Mouse (Mus musculus): Measurements from ENCODE around the gene Wdr91.

The Wdr91 gene

DNA sequence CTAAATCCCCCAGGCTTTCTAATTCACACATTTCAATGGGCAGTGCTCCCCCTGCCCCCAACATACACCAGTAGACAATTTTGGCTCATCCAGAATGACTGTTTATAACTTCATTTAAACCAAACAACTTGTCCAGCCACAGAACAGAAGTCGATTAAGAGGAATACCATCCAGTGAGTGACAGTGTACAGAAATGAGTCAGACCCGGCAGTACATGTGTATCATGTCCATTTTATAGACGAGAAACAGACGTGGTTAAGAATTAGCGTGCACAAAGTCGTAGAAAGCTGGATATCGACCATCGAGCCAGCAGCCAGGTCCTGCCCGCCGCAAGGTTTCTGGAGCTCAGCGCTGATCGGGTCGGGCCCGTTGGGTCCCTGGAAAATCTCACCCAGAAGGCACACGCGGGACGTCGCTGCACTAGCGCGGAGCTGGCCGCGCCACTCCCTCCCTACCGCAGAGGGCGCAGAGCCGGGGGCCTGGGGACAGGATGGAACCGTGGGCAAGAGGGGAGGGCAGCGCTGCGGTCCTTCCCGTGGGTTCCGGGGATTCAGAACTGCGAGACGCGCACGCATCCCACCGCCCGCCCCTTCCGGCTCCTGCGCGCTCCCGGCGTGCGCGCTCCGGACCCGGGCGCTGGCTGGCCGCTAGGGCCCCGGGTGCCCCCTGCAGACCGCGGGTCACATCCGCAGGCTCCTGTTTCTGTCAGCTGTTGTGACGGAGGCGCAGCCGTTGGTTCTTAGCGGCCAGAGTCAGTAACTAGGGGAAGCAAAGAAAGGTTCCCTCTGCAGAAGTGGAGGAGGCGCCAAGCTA, 33.0 kb downstream of the Wdr91 start, which contains the start of gene Cyren:
Cyren (minus strand) TSS at position 552 of the 813 bp plus-strand sequence.
- peak; percentile 97 for DNase-seq

DNA sequence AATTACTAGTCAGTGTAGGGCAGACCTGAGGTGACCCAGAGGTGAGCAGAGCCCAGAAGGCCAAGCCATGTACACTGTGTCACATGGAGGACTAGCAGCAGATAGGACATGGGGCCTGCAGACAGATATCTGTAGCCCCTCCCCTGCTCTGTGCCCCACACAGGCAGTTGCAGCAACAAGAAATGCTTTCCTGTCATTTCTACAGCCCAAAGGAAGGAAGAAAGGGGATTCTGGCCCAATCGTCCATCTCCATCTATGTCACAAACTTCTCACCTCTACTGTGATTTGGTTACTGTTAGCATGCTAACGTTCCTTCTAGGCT, 33.9 kb downstream of the Wdr91 start:
- DNase-seq: no peak

DNA sequence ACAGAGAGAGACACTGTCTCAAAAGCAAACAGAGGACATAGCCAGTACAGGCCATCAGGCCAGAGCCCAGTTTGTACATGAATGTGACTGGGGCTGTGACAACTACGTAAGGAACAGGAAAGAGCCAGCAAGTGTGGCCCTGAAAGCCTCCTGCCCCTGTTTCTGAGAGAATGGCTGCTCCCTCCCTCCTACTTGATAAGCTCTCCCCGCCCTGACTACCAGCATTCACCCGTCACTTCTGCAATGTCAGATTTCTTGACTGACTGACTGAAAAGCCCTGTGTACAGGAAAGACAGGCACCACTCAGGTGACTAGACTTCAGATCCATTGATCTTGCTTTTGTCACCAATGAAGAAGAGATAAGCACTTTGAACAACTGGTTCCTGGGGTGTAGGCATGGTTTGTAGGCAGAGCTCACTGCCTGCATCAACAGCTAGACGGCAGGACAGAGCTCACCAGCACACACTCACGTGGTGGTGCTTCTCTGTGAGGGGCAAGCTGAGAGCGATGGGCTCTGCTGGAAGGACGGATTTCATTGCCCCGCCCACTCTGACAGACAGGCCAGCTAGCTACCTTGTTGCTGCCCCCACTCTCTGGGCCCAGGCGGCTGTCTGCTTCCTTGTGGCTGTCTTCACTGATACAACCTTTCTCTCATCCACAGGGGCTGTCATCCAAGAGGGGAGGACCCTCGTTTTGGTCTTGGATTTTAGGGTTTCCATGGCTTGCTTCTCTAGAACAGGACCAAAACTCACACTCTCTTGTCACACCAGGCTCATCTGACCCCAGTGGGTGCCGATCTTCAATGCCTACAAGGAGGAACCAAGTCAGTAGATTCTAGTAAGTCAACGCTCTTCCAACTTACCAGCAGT, 34.5 kb downstream of the Wdr91 start:
- DNase-seq: no peak

- peak; percentile 49 for DNase-seq
Measured at GRCm38 (mm10) chr6:34875268-34875761, 35.4 kb downstream of the Wdr91 start.

DNA sequence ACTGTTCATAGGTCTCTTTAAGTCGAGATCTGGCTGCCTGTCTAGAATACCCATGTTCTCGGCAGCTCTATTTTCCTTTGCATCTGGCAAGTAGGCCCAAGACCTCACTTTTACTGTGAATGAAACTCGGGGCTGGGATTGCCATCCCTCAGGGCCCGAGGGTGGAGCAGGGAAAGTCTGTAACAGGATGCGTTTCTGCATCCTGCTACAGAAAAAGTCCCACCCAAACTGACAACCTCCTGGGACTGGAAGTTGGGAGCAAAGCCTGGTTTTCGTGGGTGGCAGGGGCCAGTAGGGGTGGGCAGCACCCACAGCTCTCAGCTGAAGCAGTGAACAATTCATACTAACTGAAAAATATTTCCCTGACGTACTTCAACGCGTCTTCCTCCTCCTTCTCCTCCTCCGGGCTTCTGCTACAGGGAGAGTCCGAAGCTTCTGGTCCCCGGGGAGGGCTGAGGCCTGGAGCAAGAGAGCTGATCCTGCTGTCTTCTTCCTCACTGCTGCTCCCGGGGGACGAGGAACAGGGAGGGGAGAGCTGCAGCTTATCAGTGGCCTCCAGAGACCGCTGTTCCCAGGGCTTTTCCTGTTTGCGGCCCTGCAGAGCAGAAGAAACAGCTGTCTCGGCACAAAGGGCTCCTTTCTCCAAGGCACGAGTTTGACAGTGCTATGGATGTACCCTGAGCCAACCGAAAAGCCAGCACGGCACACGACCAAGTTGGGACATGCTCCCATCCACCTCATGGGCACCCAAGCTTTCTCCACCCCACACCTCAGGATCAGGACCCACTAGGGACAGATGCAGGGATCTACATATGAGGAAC, 36.4 kb downstream of the Wdr91 start:
- peak; percentile 87 for DNase-seq

- no peak for DNase-seq
Measured at GRCm38 (mm10) chr6:34872871-34873270, 37.8 kb downstream of the Wdr91 start.

- no peak for DNase-seq
Measured at GRCm38 (mm10) chr6:34871929-34872328, 38.7 kb downstream of the Wdr91 start.

DNA sequence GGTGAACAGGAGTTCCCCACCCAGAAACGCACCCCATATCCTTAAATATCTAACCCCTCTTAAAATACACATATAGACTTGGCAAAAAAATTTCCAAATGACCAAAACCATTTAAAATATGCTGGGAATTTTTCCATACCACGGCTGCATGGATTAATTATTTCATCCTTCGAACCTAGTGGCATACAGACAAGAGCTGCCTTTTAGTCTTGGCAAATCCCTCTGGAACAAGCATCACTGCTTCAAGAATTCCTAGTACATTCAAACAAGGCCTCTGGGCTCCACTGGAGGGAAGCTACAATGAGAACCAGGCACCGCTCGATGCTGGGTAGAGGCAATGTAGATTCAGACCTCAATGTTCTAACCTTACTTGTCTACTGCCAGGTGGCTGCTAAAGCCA, 40.0 kb downstream of the Wdr91 start:
- no peak for DNase-seq

- DNase-seq: no peak
Measured at GRCm38 (mm10) chr6:34870136-34870535, 40.5 kb downstream of the Wdr91 start.

DNA sequence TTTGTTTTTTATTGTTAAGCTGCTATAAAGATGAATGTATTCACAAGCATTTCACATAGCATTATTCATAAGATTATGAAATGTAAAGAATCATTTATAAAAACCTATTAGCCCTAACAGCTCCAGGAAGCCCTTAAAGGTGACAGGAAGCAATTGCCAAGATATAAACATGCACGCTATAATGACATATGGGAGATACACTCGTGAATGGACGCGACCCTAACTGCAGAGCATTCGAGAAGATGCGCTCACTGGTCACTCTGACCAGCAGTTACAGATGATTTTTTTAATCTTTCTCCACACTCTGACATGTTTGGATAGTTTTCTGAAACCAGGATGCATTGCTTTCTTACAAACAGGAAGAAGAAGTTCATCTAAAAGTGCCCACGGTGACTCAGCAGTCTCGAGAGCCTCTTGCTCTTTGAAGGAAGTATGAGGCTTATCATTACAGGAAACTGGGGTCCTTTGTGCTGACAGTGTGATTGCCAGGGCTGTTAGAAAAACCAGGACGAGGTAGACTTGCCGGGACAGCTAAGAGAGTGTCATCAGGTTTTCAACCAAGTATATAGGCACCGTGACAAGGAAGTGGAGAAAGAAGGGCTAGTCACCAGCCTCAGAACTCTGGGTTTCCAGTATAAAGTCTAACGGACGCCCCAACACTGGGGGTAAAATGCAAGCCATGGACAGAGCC, 41.3 kb downstream of the Wdr91 start:
- DNase-seq: peak; percentile 56

DNA sequence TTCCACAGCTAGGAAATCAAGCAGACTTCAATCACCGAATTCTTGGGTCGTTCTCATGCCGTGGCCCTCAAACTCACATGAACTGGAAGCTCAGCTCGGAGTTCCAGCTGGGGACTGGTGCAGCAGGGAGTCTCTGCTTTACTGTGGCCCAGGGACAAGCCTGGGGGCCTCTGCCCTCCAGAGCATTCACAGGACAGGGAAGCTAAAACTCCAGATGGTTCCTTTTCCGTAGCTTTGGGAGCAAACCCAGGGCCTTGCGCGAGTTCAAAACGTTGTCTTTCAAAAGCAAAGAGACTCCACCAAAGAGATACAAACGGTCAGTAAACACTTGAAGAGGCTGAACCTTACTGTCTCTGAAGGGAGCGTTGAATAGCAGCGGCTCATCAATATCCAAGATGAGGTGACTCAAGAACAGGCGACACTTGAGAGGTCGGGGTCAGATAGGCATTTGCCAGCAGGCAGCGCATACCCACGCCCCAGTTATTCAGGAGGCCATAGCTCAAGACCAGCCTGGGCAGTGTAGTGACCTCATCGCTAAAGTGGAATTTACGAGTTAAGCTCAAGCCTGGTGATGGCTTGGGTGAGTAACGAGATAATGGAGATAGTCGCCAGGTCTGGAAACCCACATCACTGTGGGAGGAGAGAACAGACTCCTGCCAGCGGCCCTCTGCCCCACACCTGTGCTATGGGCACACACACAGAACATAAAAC, 42.0 kb downstream of the Wdr91 start:
- no peak for DNase-seq

- no peak for DNase-seq
Measured at GRCm38 (mm10) chr6:34867995-34868350, 42.7 kb downstream of the Wdr91 start.

DNA sequence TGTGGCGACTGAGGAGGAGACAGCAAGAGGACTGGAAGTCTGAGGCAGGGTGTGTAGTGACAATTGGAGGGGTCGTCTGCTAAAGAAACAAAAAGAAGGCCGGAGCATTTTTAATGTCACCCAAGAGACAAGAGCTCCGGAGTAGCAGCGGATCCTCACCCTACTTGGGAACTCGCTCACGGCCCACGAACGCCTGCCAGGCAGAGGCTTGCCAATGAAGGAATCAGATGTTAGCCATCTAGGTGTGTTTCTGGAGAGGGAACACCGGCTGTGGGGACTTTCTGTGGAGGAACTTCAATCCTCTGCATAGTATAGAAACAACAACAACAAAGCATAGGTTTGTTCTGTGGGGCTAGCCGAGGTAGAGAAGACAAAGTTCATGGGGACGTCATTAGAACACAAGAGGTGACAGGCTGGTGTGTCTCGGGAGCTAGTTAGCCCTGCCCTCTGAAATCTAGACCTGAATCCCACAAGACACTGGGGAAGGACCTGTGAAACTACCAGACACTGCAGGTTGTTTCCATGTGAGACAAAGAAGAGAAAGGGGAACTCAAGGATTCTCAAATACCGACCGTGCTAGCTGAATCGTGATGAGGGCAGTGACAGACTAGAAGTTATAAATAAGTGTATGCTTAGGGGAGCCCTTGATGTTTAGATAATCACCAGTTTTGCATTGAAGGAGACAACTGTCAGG, 43.2 kb downstream of the Wdr91 start:
- no peak for DNase-seq

DNA sequence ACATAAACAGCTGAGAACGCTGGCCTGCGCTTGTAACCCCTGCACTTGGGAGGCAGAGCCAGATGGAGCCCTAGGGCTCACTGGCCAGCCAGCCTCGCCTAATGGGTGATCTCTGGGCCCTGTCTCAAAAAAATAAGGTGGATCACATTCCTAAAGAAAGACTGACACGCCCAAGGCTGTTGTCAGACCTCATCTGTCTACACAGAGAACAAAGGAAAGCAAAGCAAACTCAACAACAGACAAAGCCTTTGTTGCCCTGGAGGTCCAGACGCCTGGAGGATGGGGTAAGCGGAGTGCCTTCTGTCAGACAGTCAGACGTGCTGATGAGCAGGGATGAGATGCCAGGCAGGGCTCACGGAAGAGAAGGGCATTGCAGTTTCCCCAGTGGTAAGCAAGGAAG, 43.9 kb downstream of the Wdr91 start:
- no peak for DNase-seq

DNA sequence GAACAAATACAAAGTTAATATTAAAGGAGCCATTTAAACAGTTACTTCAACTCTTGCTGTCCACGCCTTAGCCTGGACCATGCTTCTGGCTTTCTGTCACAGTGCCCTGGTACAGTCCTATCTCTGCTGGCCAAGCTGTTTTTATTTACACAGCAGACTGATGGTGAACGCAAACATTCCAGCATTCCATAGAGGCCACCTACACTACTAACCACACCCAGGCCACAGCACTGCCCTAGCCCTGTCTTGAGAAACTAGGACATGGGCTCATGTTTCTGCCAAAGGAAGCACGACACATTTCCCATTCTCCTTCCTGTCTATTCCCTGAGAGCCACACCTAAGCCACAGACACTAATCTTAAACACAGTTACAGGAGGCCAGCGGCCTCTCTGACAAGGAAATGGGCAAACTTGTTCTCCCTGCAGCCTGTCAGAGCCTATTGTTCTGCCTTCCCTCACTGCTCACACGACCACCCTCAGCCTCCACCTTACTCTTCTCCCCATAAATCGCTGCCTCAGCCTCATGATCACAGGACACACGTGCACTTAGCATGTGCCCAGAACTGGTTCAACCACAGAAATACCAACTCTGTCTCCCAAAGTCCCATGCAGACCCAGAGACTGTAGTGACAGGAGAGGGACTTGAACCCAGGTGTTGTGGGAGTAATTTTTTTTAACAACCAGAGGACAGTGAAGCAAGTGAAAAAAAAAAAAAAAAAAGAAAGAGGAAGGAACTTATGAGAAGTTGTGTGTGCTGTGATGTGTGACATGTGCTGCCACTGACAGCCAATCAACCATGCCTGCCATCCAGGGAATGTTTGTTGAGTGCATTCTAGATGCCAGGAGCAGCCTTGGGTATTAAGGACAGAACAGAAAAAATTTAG, 44.7 kb downstream of the Wdr91 start:
- DNase-seq: peak; percentile 71

GRCm38 (mm10) chr6:34865213-34865612, 45.5 kb downstream of the Wdr91 start:
- peak; percentile 53 for DNase-seq

- DNase-seq: no peak
Measured at GRCm38 (mm10) chr6:34863786-34864514, 46.7 kb downstream of the Wdr91 start.

GRCm38 (mm10) chr6:34862791-34863403, 47.8 kb downstream of the Wdr91 start, which contains the start of gene Tmem140:
TSS of gene Tmem140 (plus strand) at chr6:34863146.
- DNase-seq: peak; percentile 72

DNA sequence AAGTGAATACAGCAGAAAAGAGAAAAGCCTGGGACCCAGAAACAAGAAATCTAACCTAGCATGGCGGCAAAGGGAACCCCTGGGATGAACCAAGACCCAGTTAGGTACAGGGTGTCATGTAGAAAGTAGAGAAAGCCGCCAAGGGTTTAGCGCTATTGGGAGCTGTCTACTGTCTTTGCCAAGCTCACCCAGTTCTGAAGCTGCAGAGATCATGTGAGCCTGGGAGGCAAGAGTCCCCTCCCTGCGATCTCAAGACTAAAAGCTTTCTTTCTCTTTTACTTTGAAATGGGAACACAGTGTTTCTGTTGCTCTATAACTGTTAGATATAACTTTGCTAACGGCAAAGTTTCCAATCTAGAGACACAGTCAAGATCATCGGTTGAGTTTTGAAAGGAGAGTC, 48.3 kb downstream of the Wdr91 start:
- DNase-seq: no peak

All from kidney, postnatal 14 days (tissue).